Mouse (Mus musculus) heart, postnatal 0 days (tissue): ENCODE measurements around the gene Gm10337. TPM values are rescaled to one million over a fixed set of nuclear protein-coding genes. Genes with fewer than 3 reads are reported as not detected.

ENCODE experiments used
- ATAC-seq: fragments of 200-750 bp; cut with Nextera tagmentation; 2 replicates; pipeline ENCODE4 v1.8.0; 2017; ENCODE audit warnings: low read depth, moderate number of reproducible peaks, moderate library complexity; ENCODE audit not compliant: insufficient read depth
- DNase-seq: peaks from one replicate; pipeline ENCODE4 v3.0.0-alpha.2; 2016; ENCODE audit warnings: low spot score
- H3K27ac ChIP-seq: fragments of 300-500 bp; sonication (generic); 2 replicates; pipeline ENCODE4 v1.5.1; 2014; ENCODE audit warnings: low read depth, mild to moderate bottlenecking
- H3K27me3 ChIP-seq: fragments of 300-500 bp; sonication (generic); 2 replicates; pipeline ENCODE4 v1.6.1; 2014; ENCODE audit warnings: low read length, mixed read lengths; ENCODE audit not compliant: control insufficient read depth, insufficient read depth
- H3K36me3 ChIP-seq: fragments of 300-500 bp; sonication (generic); replicated peaks from 2 replicates; pipeline ENCODE4 v1.6.1; 2014; ENCODE audit warnings: low read length, mixed read lengths; ENCODE audit not compliant: control insufficient read depth, insufficient read depth
- H3K4me1 ChIP-seq: fragments of 300-500 bp; sonication (generic); 2 replicates; pipeline ENCODE4 v1.6.1; 2014; ENCODE audit warnings: antibody characterized with exemption; ENCODE audit not compliant: control insufficient read depth, insufficient read depth
- H3K4me2 ChIP-seq: fragments of 300-500 bp; sonication (generic); 2 replicates; pipeline ENCODE4 v1.6.1; 2014; ENCODE audit warnings: low read depth, mild to moderate bottlenecking, low read length, moderate library complexity
- H3K4me3 ChIP-seq: fragments of 300-500 bp; sonication (generic); 2 replicates; pipeline ENCODE4 v1.5.1; 2014; ENCODE audit warnings: low read depth, low read length
- H3K9ac ChIP-seq: fragments of 300-500 bp; sonication (generic); replicated peaks from 2 replicates; pipeline ENCODE4 v1.6.1; 2014; ENCODE audit warnings: low read depth, low read length, mixed read lengths
- H3K9me3 ChIP-seq: fragments of 300-500 bp; sonication (generic); replicated peaks from 2 replicates; pipeline ENCODE4 v1.6.1; 2016; ENCODE audit warnings: low read length; ENCODE audit not compliant: control insufficient read depth
- CTCF ChIP-seq: IDR thresholded peaks from 2 replicates; pipeline ENCODE4 v1.5.1; 2016; ENCODE audit warnings: antibody characterized with exemption, control low read depth, low read depth
- EP300 ChIP-seq: IDR thresholded peaks from 2 replicates; pipeline ENCODE4 v1.6.1; 2016; ENCODE audit warnings: antibody characterized with exemption, low read depth
- WGBS: fragments of 180-500 bp; shearing (Covaris S2); extraction: QIAGEN DNeasy Blood & Tissue Kit; methylation state at CpG from one replicate; pipeline ENCODE4 v1.1.7; 2014; 5-methylcytosine and 5-hydroxymethylcytosine counted together
- polyA plus RNA-seq: library from polyadenylated mRNA; unstranded; fragments of >200 nt; fragmentation: Nextera tagmentation; extraction: Ambion mirVana; gene quantifications from 2 replicates; pipeline ENCODE4 v1.2.1, GENCODE M21; 2015
- total RNA-seq: library from RNA; depleted of rRNA; stranded (reverse); fragments of >200 nt; gene quantifications from 2 replicates; pipeline ENCODE4 v1.2.3, GENCODE M21; 2014; ENCODE audit warnings: low replicate concordance

Gene Gm10337
- total and polyA plus RNA-seq, 2 experiments from 2014 or later, result not detected

GRCm38 (mm10) chr15:102499370-102499769 lies 4.2 kb upstream of the Gm10337 start:
- H3K4me3 ChIP-seq, result no peak overlapping the region
- no peak overlapping the region for H3K4me2 ChIP-seq
- H3K9me3 ChIP-seq, result no peaks in the 10 kb centered on the region
- DNase-seq, result no peak
- H3K9ac ChIP-seq, result no peak overlapping the region
- H3K27me3 ChIP-seq, result no peaks in the 10 kb centered on the region
- 63% methylated on average over 3 of the region's 3 CpGs for WGBS
- ATAC-seq, result no peak
- TF ChIP-seq CTCF (no peak), EP300 (no peak)
- no peak overlapping the region for H3K27ac ChIP-seq
- peaks cover 94% of the 10 kb centered on the region for H3K36me3 ChIP-seq
- no peaks in the 10 kb centered on the region for H3K4me1 ChIP-seq

GRCm38 (mm10) chr15:102499851-102500250 lies 3.7 kb upstream of the Gm10337 start:
- Histone ChIP-seq H3K9ac (no peak overlapping the region), H3K36me3 (peaks cover 93% of the 10 kb centered on the region), H3K27me3 (no peaks in the 10 kb centered on the region), H3K9me3 (no peaks in the 10 kb centered on the region), H3K4me3 (no peak overlapping the region), H3K4me2 (no peak overlapping the region), H3K27ac (no peak overlapping the region), H3K4me1 (no peaks in the 10 kb centered on the region)
- WGBS, result 91% methylated on average over 6 of the region's 6 CpGs
- no peak for DNase-seq
- no peak for ATAC-seq
- TF ChIP-seq CTCF (no peak), EP300 (no peak)

GRCm38 (mm10) chr15:102500479-102500878 lies 3.0 kb upstream of the Gm10337 start:
- Histone ChIP-seq H3K27me3 (no peaks in the 10 kb centered on the region), H3K9me3 (no peaks in the 10 kb centered on the region), H3K9ac (no peak overlapping the region), H3K4me2 (no peak overlapping the region), H3K4me3 (no peak overlapping the region), H3K36me3 (peaks cover 86% of the 10 kb centered on the region), H3K4me1 (no peaks in the 10 kb centered on the region), H3K27ac (no peak overlapping the region)
- no peak for DNase-seq
- ATAC-seq, result no peak
- TF ChIP-seq CTCF, result no peak
- TF ChIP-seq EP300, result no peak
- WGBS, result 79% methylated on average over 5 of the region's 5 CpGs

- DNase-seq, result no peak
- ATAC-seq, result no peak
- WGBS, result 78% methylated on average over 19 of the region's 19 CpGs
These were observed 2.3 kb upstream of the Gm10337 start for GRCm38 (mm10) chr15:102501084-102501814.

GRCm38 (mm10) chr15:102502254-102502840 lies 1.2 kb upstream of the Gm10337 start:
- WGBS, result 79% methylated on average over 9 of the region's 9 CpGs
- Histone ChIP-seq H3K4me3 (no peak overlapping the region), H3K27me3 (no peaks in the 10 kb centered on the region), H3K27ac (no peak overlapping the region), H3K9ac (no peak overlapping the region), H3K4me2 (no peak overlapping the region), H3K9me3 (no peaks in the 10 kb centered on the region), H3K36me3 (peaks cover 70% of the 10 kb centered on the region), H3K4me1 (no peaks in the 10 kb centered on the region)
- ATAC-seq (no peak), DNase-seq (no peak)
- no peak for TF ChIP-seq CTCF
- TF ChIP-seq EP300, result no peak

More at GRCm38 (mm10) chr15:102501084-102501814, 2.3 kb upstream of the Gm10337 start:
- H3K9ac ChIP-seq, result no peak overlapping the region
- peaks cover 81% of the 10 kb centered on the region for H3K36me3 ChIP-seq
- no peak overlapping the region for H3K27ac ChIP-seq
- H3K4me1 ChIP-seq, result no peaks in the 10 kb centered on the region
- H3K4me3 ChIP-seq, result no peak overlapping the region
- no peaks in the 10 kb centered on the region for H3K27me3 ChIP-seq
- TF ChIP-seq EP300 (no peak), CTCF (no peak)
- H3K4me2 ChIP-seq, result no peak overlapping the region
- no peaks in the 10 kb centered on the region for H3K9me3 ChIP-seq
